Mouse (Mus musculus): Measurements from ENCODE around the gene Ccl17.

DNA sequence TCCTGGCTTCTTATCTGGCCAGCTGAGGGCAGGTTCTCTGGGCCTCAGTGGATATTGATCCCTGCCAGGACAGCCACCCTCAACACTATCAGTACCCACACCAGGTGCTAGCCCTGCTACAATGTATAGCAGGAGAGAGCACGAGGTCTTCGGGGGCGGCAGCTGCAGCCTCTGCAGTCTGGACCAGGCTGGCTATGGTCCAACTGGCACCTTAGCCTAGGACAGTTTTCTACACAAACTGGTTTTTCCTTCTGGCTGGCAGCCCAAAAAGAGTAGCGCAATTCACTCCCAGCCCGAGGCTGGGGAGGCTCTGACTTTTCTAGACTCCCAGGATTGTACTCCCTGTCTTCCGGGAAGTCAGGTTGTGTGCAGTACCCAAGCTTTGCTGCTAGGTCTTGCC, 39.3 kb upstream of the Ccl17 start:
- TF ChIP-seq POLR2A (IDR thresholded peaks at IDR 0.05; ENCODE audit: borderline replicate concordance, low read depth, low read length) (no peak), CTCF (IDR thresholded peaks at IDR 0.05; ENCODE audit: low read depth, low read length) (no peak)
